Mouse (Mus musculus) embryo, embryonic 10.5 days (tissue): Measurements from ENCODE around the gene Gse1.

Source experiments
- DNase-seq: peaks from one replicate; pipeline ENCODE4 v3.0.0-alpha.2; 2015; ENCODE audit warnings: low spot score

The Gse1 gene

GRCm38 (mm10) chr8:120536306-120537206, 308.3 kb downstream of the Gse1 start:
- no peak for DNase-seq

- peak; percentile 84 for DNase-seq
Measured at GRCm38 (mm10) chr8:120537207-120537817, 309.1 kb downstream of the Gse1 start.

GRCm38 (mm10) chr8:120537818-120538396, 309.7 kb downstream of the Gse1 start:
- peak; percentile 81 for DNase-seq

GRCm38 (mm10) chr8:120538397-120539240, 310.4 kb downstream of the Gse1 start:
- DNase-seq, result peak; percentile 88

- DNase-seq, result no peak
Measured at GRCm38 (mm10) chr8:120539381-120539774, 311.1 kb downstream of the Gse1 start.

GRCm38 (mm10) chr8:120539775-120540625, 311.7 kb downstream of the Gse1 start:
- DNase-seq, result no peak

- no peak for DNase-seq
Measured at GRCm38 (mm10) chr8:120542995-120543394, 314.7 kb downstream of the Gse1 start.

GRCm38 (mm10) chr8:120543416-120544055, 315.3 kb downstream of the Gse1 start:
- no peak for DNase-seq

GRCm38 (mm10) chr8:120544155-120544554, 315.9 kb downstream of the Gse1 start:
- DNase-seq, result no peak

- DNase-seq, result no peak
Measured at GRCm38 (mm10) chr8:120547562-120547961, 319.3 kb downstream of the Gse1 start.

- DNase-seq, result no peak
Measured at GRCm38 (mm10) chr8:120548313-120548761, 320.1 kb downstream of the Gse1 start.

- DNase-seq, result peak; percentile 81
Measured at GRCm38 (mm10) chr8:120549321-120549921, 321.2 kb downstream of the Gse1 start.

GRCm38 (mm10) chr8:120549922-120550321, 321.7 kb downstream of the Gse1 start:
- DNase-seq, result no peak

- DNase-seq, result no peak
Measured at GRCm38 (mm10) chr8:120550430-120550829, 322.2 kb downstream of the Gse1 start.

GRCm38 (mm10) chr8:120550937-120551676, 322.9 kb downstream of the Gse1 start:
- DNase-seq, result no peak

GRCm38 (mm10) chr8:120551677-120551980, 323.4 kb downstream of the Gse1 start:
- no peak for DNase-seq

GRCm38 (mm10) chr8:120552509-120552908, 324.3 kb downstream of the Gse1 start:
- no peak for DNase-seq

GRCm38 (mm10) chr8:120553441-120554123, 325.3 kb downstream of the Gse1 start:
- no peak for DNase-seq

- no peak for DNase-seq
Measured at GRCm38 (mm10) chr8:120554466-120555039, 326.3 kb downstream of the Gse1 start.
